ENCODE assay signal across 7 mouse cellular contexts in genomic region chr8:105951057-105951659, GRCm38 (mm10). TPM values are rescaled to one million over a fixed set of nuclear protein-coding genes. Genes with fewer than 3 reads are reported as not detected.
DNase-seq lines count a peak whose midpoint lies in the region; ATAC-seq and TF ChIP-seq lines count a peak whose summit lies in the region.

No protein-coding gene starts in this region.

- DNase-seq in lung, postnatal 25 days (ENCODE audit: low spot score), result no peak
- peak; percentile 84 for DNase-seq in heart, postnatal 10 days
- DNase-seq in layer of hippocampus, postnatal 10 days (ENCODE audit: low spot score in 2 of 2), result peak; percentile 59 to 72
- no peak for DNase-seq in spleen, postnatal 4 days (ENCODE audit: low spot score in 2 of 2)
- no peak for DNase-seq in B cell, adult 2 months

- TF ChIP-seq CTCF in embryonic fibroblast, embryonic 13.5 days (IDR thresholded peaks at IDR 0.05; ENCODE audit: borderline replicate concordance, insufficient read depth, low read length), result no peak

- H3K9ac ChIP-seq in lung, embryonic 16.5 days (ENCODE audit: low read length), result no peak overlapping the region; the same call in 1 of the 2 replicates

- no peaks in the 10 kb centered on the region for H3K9me3 ChIP-seq in lung, embryonic 16.5 days (ENCODE audit: control insufficient read depth, low read length)

- 23% methylated on average over 7 of the region's 7 CpGs for WGBS in lung, embryonic 16.5 days

- ATAC-seq in lung, embryonic 16.5 days (ENCODE audit: low read depth), result peak; percentile 62

- no peaks in the 10 kb centered on the region for H3K27me3 ChIP-seq in lung, embryonic 16.5 days (ENCODE audit: control insufficient read depth, insufficient read depth, low read depth, low read length)

- H3K4me1 ChIP-seq in lung, embryonic 16.5 days (replicated peaks; ENCODE audit: control insufficient read depth, insufficient read depth, low read length), result peaks cover 14% of the 10 kb centered on the region
- 0 out of 2 replicates have a peak, but pooled peaks cover 3% of the 10 kb centered on the region for H3K4me1 ChIP-seq in embryonic fibroblast, embryonic 13.5 days (ENCODE audit: control insufficient read depth, insufficient read depth, low read length)

- H3K36me3 ChIP-seq in lung, embryonic 16.5 days (ENCODE audit: control insufficient read depth, insufficient read depth, low read length), result peaks cover 47% of the 10 kb centered on the region

- H3K4me3 ChIP-seq in lung, embryonic 16.5 days (ENCODE audit: low read length), result no peak overlapping the region
- no peak overlapping the region for H3K4me3 ChIP-seq in embryonic fibroblast, embryonic 13.5 days (ENCODE audit: insufficient read depth, low read length)

- intact Hi-C loops in heart, postnatal 10 days (cut with DNase I), result no loop called here

- H3K4me2 ChIP-seq in lung, embryonic 16.5 days (ENCODE audit: low read depth, low read length), result no peak overlapping the region

- TF ChIP-seq POLR2A in embryonic fibroblast, embryonic 13.5 days (IDR thresholded peaks at IDR 0.05; ENCODE audit: low read depth, low read length), result no peak

- peak overlapping the region; percentile 51; the same call in 1 of the 2 replicates for H3K27ac ChIP-seq in lung, embryonic 16.5 days (ENCODE audit: low read length)
- peak overlapping the region; percentile 14 for H3K27ac ChIP-seq in embryonic fibroblast, embryonic 13.5 days (ENCODE audit: insufficient read depth, low read length)

RNA-seq across cellular contexts. Expression of gene Lcat, which starts 8.0 kb away (rescaled TPM):
- 1.6 and 2.8 TPM in 2 replicates for polyA plus RNA-seq in lung, embryonic 16.5 days (2015; fragmentation: Nextera tagmentation; extraction: Ambion mirVana)
- polyA plus RNA-seq in embryonic fibroblast, embryonic 13.5 days (2011; ENCODE audit: insufficient read length, low read depth, missing spikeins), result 2.3 and 3.9 TPM in 2 replicates
- total RNA-seq in heart, postnatal 10 days (2021), result under 1 TPM; 0.64 to 0.77 TPM
- 10 to 100 TPM; 30.1 to 30.7 TPM for total RNA-seq in layer of hippocampus, postnatal 10 days (2021)

RNA-seq across cellular contexts. Expression of gene Psmb10, which starts 12.9 kb away (rescaled TPM):
- 39.7 and 56.6 TPM in 2 replicates for polyA plus RNA-seq in lung, embryonic 16.5 days (2015; fragmentation: Nextera tagmentation; extraction: Ambion mirVana)
- polyA plus RNA-seq in embryonic fibroblast, embryonic 13.5 days (2011; ENCODE audit: insufficient read length, low read depth, missing spikeins), result 27.1 and 30.5 TPM in 2 replicates
- total RNA-seq in heart, postnatal 10 days (2021), result 10 to 100 TPM; 81.1 to 88.5 TPM
- 10 to 100 TPM; 70.2 to 82.5 TPM for total RNA-seq in layer of hippocampus, postnatal 10 days (2021)

RNA-seq across cellular contexts. Expression of gene Slc12a4, which starts 14.7 kb away (rescaled TPM):
- polyA plus RNA-seq in lung, embryonic 16.5 days (2015; fragmentation: Nextera tagmentation; extraction: Ambion mirVana), result 35.1 and 38.3 TPM in 2 replicates
- polyA plus RNA-seq in embryonic fibroblast, embryonic 13.5 days (2011; ENCODE audit: insufficient read length, low read depth, missing spikeins), result 60.2 and 82.1 TPM in 2 replicates
- total RNA-seq in heart, postnatal 10 days (2021), result 10 to 100 TPM; 59.1 to 70.0 TPM
- 10 to 100 TPM; 28.3 to 32.2 TPM for total RNA-seq in layer of hippocampus, postnatal 10 days (2021)

RNA-seq across cellular contexts. Expression of gene Ctrl, which starts 17.5 kb away (rescaled TPM):
- 0.77 and 1.2 TPM in 2 replicates for polyA plus RNA-seq in lung, embryonic 16.5 days (2015; fragmentation: Nextera tagmentation; extraction: Ambion mirVana)
- polyA plus RNA-seq in embryonic fibroblast, embryonic 13.5 days (2011; ENCODE audit: insufficient read length, low read depth, missing spikeins), result not detected in 2 replicates
- total RNA-seq in heart, postnatal 10 days (2021), result under 1 TPM; 0.35 to 0.48 TPM
- under 1 TPM; 0.85 to 0.91 TPM for total RNA-seq in layer of hippocampus, postnatal 10 days (2021)

RNA-seq across cellular contexts. Expression of gene Dpep3, which starts 28.1 kb away (rescaled TPM):
- polyA plus RNA-seq in lung, embryonic 16.5 days (2015; fragmentation: Nextera tagmentation; extraction: Ambion mirVana), result not detected in 2 replicates
- polyA plus RNA-seq in embryonic fibroblast, embryonic 13.5 days (2011; ENCODE audit: insufficient read length, low read depth, missing spikeins), result not detected in 2 replicates
- total RNA-seq in heart, postnatal 10 days (2021), result not detected
- not detected for total RNA-seq in layer of hippocampus, postnatal 10 days (2021)

Comparison
In these comparisons a context has a peak if more than half of its experiments do, and no peak if none do; other contexts are left out.
1. DNase-seq: peak in heart, postnatal 10 days (2 of 2) and layer of hippocampus, postnatal 10 days (2 of 2); none in lung, postnatal 25 days (single experiment), spleen, postnatal 4 days (0 of 2) and B cell, adult 2 months (0 of 2).
2. RNA of gene Lcat, which starts 8.0 kb away (total RNA-seq): 30.1 to 30.7 TPM in layer of hippocampus, postnatal 10 days; 0.64 to 0.77 TPM in heart, postnatal 10 days; every median in the first group is over 10 times any median in the second.